Mouse (Mus musculus) liver, embryonic 16.5 days (tissue): ENCODE data around the gene Scn3b. TPM values are rescaled to one million over a fixed set of nuclear protein-coding genes. Genes with fewer than 3 reads are reported as not detected.

Experiments used
- ATAC-seq: fragments of 200-750 bp; cut with Nextera tagmentation; 2 replicates; pipeline ENCODE4 v1.8.0; 2017; ENCODE audit warnings: low read depth, mild to moderate bottlenecking, moderate number of reproducible peaks, moderate library complexity
- H3K27ac ChIP-seq: fragments of 300-500 bp; sonication (generic); 2 replicates; pipeline ENCODE4 v1.5.1; 2014; ENCODE audit warnings: mild to moderate bottlenecking, low read length
- H3K27me3 ChIP-seq: fragments of 300-500 bp; sonication (generic); 2 replicates; pipeline ENCODE4 v1.6.1; 2014; ENCODE audit warnings: low read depth, low read length, mixed read lengths; ENCODE audit not compliant: control insufficient read depth, insufficient read depth
- H3K36me3 ChIP-seq: fragments of 300-500 bp; sonication (generic); 2 replicates; pipeline ENCODE4 v1.6.1; 2014; ENCODE audit warnings: mild to moderate bottlenecking; ENCODE audit not compliant: control insufficient read depth, insufficient read depth
- H3K4me1 ChIP-seq: fragments of 300-500 bp; sonication (generic); 2 replicates; pipeline ENCODE4 v1.6.1; 2014; ENCODE audit warnings: low read depth, low read length, mixed read lengths; ENCODE audit not compliant: control insufficient read depth
- H3K4me2 ChIP-seq: fragments of 300-500 bp; sonication (generic); 2 replicates; pipeline ENCODE4 v1.6.1; 2014; ENCODE audit warnings: low read depth, low read length, mixed read lengths
- H3K4me3 ChIP-seq: fragments of 300-500 bp; sonication (generic); 2 replicates; pipeline ENCODE4 v1.5.1; 2014; ENCODE audit warnings: low read depth, mild to moderate bottlenecking, low read length
- H3K9ac ChIP-seq: fragments of 300-500 bp; sonication (generic); 2 replicates; pipeline ENCODE4 v1.6.1; 2014; ENCODE audit warnings: low read depth, low read length
- H3K9me3 ChIP-seq: fragments of 300-500 bp; sonication (generic); replicated peaks from 2 replicates; pipeline ENCODE4 v1.6.1; 2016; ENCODE audit warnings: low read length; ENCODE audit not compliant: control insufficient read depth
- WGBS: fragments of 180-500 bp; shearing (Covaris S2); extraction: QIAGEN DNeasy Blood & Tissue Kit; methylation state at CpG from one replicate; pipeline ENCODE4 v1.1.7; 2014; ENCODE audit not compliant: insufficient replicate concordance; 5-methylcytosine and 5-hydroxymethylcytosine counted together
- polyA plus RNA-seq: library from polyadenylated mRNA; unstranded; fragments of >200 nt; fragmentation: Nextera tagmentation; extraction: Ambion mirVana; gene quantifications from 2 replicates; pipeline ENCODE4 v1.2.1, GENCODE M21; 2015

Gene Scn3b
- polyA plus RNA-seq, 1 experiment from 2014 or later, result 0.30 TPM

DNA sequence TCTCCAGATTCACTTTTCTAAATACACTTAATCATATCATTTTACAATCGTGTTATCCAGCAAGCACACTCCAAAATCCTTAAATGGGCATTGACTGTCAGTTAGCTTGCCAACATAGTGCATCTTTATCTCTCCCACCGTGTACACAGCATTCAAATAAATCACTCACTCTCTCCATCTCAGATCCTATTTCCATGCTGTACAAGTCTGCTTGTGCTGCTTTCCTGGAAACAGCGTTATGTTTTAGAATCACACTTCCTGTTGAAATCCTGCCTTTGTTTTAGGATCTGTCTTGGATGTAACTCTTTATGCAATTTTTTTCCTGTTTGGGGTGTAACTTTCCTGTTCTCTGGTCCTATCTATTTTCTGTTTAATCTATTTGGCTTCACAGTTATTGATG is 16.6 kb upstream of the Scn3b start:
- no peak overlapping the region for H3K9ac ChIP-seq
- no peaks in the 10 kb centered on the region for H3K36me3 ChIP-seq
- WGBS, result 28% methylated on average over 3 of the region's 3 CpGs
- ATAC-seq, result no peak
- no peak overlapping the region for H3K27ac ChIP-seq
- H3K27me3 ChIP-seq, result no peaks in the 10 kb centered on the region
- H3K9me3 ChIP-seq, result no peaks in the 10 kb centered on the region
- no peak overlapping the region for H3K4me2 ChIP-seq
- H3K4me3 ChIP-seq, result no peak overlapping the region
- no peaks in the 10 kb centered on the region for H3K4me1 ChIP-seq

DNA sequence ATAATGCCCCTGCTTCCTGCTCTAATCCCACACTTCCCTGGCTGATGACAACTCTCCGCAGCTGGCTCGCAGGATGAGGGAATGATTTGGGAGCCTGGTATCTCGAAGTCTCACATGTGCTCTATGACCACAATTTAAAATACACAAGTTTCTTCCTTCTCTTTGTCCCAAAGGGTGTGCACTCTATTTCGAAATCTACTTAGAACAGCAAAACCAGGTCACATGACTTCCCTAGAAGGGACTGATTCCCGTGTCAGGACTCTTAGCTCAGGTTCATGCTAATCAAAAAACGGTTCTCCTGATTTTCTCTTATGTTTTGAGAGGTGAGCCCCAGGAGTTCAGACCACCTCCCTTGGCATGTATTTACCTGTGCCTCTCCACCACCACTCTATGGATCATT is 5.1 kb upstream of the Scn3b start:
- Histone ChIP-seq H3K9me3 (no peaks in the 10 kb centered on the region), H3K4me2 (no peak overlapping the region), H3K4me3 (no peak overlapping the region), H3K9ac (no peak overlapping the region), H3K27ac (no peak overlapping the region), H3K27me3 (peaks cover 3% of the 10 kb centered on the region), H3K4me1 (no peaks in the 10 kb centered on the region), H3K36me3 (no peaks in the 10 kb centered on the region)
- no peak for ATAC-seq
- WGBS, result 20% methylated on average over 6 of the region's 6 CpGs

DNA sequence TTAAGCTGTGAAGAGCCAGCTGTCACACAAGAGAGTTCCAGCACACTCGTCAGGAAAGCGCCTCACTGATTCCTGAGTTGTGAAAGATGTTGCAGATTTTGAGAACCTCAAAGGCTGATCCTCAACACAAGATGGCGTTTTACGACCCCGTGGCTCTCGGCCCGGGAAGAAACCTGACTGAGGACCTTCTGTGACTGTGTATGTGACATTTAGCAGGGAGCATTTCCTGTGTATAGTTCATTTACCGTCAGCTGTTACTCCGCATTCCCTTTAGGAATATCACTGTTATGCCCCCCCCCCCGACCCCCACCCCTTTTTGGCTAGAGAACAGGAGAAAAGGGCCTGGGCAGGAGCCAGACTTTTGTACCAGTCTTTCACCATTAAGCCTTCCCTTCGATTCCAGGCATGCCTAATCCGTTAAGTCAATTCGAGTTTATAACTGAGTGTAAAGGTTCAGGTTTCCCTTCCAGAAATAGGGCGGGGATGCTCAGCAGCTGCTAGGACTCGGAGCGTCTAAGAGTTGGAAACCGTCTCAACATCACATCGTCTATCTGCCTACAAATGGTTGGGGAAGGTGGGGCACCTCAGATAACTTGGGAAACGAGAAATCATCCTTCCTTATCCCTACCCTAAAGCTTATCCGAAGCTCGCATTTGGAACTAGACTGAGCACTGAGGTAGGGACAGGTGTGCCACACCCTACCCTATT is 823 bp upstream of the Scn3b start:
- H3K4me2 ChIP-seq, result no peak overlapping the region
- 16% methylated on average over 21 of the region's 21 CpGs for WGBS
- no peak overlapping the region for H3K27ac ChIP-seq

DNA sequence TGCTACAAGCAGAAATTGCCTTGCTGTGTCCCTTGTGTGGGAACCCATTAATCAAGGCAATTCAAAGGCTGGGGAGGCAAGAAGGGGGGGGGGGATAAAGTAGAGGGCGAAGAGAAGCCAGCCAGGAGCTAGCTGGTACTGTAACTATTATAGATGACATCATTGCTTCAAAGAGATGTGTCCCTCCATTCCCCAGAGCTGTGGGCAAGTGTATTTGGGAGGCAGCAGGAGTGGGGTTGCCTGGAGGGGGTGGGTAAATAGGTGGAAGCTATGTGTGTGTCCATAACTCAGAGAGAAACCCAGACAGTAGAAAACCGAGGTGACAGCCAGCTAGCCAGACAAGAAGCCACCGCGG is 292 bp upstream of the Scn3b start:
- Histone ChIP-seq H3K27ac (no peak overlapping the region), H3K9ac (no peak overlapping the region), H3K4me3 (no peak overlapping the region; the same call in 1 of the 2 replicates), H3K36me3 (no peaks in the 10 kb centered on the region), H3K27me3 (peaks cover 14% of the 10 kb centered on the region), H3K9me3 (no peaks in the 10 kb centered on the region), H3K4me1 (no peaks in the 10 kb centered on the region; the same call in 1 of the 2 replicates), H3K4me2 (peak overlapping the region; percentile 43)
- WGBS, result 0% methylated on average over 4 of the region's 4 CpGs
- ATAC-seq, result no peak

More for the DNA sequence above, 823 bp upstream of the Scn3b start:
- Histone ChIP-seq H3K9ac (no peak overlapping the region), H3K36me3 (no peaks in the 10 kb centered on the region), H3K4me1 (no peaks in the 10 kb centered on the region; the same call in 1 of the 2 replicates), H3K27me3 (peaks cover 14% of the 10 kb centered on the region), H3K9me3 (no peaks in the 10 kb centered on the region), H3K4me3 (no peak overlapping the region)
- ATAC-seq, result no peak

DNA sequence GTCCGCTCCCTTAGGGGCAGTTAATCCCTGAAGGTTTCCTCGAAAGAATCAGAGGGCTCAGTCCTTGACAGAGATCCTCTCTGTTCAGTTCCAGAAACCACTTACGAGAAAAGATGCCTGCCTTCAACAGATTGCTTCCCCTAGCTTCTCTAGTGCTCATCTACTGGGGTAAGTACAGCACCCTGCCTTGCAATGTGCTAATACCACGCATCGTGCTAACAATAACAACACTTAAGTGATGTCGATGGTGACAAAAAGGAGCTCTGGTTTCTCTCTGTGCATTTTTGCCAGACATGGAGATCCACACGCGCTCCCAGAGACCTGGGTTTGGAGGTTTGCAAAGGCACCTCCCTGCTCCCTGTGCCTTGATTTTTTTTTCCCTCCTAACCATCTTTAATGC is 863 bp downstream of the Scn3b start:
- no peak for ATAC-seq
- Histone ChIP-seq H3K4me3 (no peak overlapping the region), H3K9me3 (no peaks in the 10 kb centered on the region), H3K27ac (no peak overlapping the region), H3K27me3 (peaks cover 14% of the 10 kb centered on the region), H3K4me2 (0 out of 2 replicates have a peak overlapping the region, but pooled peaks have one; percentile 43), H3K4me1 (no peaks in the 10 kb centered on the region; the same call in 1 of the 2 replicates), H3K36me3 (no peaks in the 10 kb centered on the region), H3K9ac (no peak overlapping the region)
- WGBS, result 23% methylated on average over 8 of the region's 8 CpGs

DNA sequence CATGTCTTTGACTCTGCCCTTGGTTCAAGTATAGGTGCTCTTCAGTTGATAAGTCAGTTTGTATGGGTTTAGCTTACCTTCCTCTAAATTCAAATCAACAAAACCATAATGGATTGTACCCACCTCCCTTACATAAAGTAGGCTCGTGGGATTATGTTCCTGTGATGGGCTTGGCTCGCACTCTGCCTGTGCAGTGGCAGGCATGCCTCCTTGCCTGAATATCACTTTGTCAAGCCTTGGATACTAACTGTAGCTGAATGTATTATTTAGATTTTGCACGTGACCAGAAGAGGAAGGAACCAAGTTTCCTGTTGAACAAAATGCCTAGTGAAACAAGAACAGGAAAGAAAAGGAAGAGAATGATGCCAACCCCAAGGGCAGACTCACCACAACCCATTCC is 2.1 kb downstream of the Scn3b start:
- WGBS, result 33% methylated on average over 3 of the region's 3 CpGs
- Histone ChIP-seq H3K9ac (no peak overlapping the region), H3K27ac (no peak overlapping the region), H3K4me3 (no peak overlapping the region), H3K9me3 (no peaks in the 10 kb centered on the region), H3K27me3 (peaks cover 14% of the 10 kb centered on the region), H3K36me3 (no peaks in the 10 kb centered on the region), H3K4me1 (no peaks in the 10 kb centered on the region; the same call in 1 of the 2 replicates), H3K4me2 (no peak overlapping the region)
- ATAC-seq, result no peak

DNA sequence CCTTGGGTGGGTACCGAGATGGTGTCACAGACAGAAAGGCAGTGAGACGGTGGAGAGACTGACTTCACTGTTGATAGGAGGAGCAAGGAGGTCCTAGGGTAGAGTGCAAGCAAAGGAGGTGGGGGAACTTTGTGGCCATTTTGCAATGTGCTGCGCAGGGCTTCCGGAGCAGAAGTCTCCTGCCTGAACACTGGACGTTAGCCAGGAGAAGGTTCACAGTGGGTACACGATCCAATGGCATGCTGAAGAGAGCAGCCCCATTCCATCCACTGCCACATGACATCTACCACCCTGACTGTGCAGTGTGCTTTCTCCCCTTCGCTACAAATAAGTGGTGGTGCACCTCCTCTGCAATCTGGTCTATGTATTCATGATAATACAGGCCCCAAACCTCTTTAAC is 3.8 kb downstream of the Scn3b start:
- Histone ChIP-seq H3K4me1 (no peaks in the 10 kb centered on the region; the same call in 1 of the 2 replicates), H3K36me3 (no peaks in the 10 kb centered on the region), H3K27ac (no peak overlapping the region), H3K27me3 (peaks cover 14% of the 10 kb centered on the region), H3K4me2 (no peak overlapping the region), H3K9me3 (no peaks in the 10 kb centered on the region), H3K4me3 (no peak overlapping the region), H3K9ac (no peak overlapping the region)
- ATAC-seq, result no peak
- WGBS, result 73% methylated on average over 7 of the region's 7 CpGs

DNA sequence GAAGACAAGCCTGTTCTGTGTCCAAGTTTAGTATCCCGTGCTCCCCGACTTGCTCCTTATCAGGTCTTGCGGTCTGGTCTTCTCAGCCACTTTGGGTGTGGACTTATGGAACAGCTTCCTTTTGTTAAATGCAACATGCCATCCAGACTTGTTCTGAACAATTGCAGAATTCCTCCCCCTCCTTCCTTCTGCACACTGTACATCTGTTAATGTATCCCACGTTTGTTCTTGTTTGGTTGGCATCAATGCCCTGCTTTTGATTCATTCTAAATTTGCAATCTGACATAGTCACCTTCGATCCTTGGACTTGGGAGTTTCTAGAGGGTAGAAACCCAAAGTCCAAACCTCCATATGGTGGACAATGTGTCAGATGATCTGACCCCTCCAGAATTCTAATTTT is 6.9 kb downstream of the Scn3b start:
- H3K36me3 ChIP-seq, result no peaks in the 10 kb centered on the region
- WGBS, result 54% methylated on average over 5 of the region's 5 CpGs
- no peaks in the 10 kb centered on the region for H3K9me3 ChIP-seq
- no peak overlapping the region for H3K27ac ChIP-seq
- no peaks in the 10 kb centered on the region for H3K27me3 ChIP-seq
- H3K4me2 ChIP-seq, result no peak overlapping the region
- no peak overlapping the region for H3K4me3 ChIP-seq
- no peak for ATAC-seq
- H3K9ac ChIP-seq, result no peak overlapping the region
- no peaks in the 10 kb centered on the region for H3K4me1 ChIP-seq

DNA sequence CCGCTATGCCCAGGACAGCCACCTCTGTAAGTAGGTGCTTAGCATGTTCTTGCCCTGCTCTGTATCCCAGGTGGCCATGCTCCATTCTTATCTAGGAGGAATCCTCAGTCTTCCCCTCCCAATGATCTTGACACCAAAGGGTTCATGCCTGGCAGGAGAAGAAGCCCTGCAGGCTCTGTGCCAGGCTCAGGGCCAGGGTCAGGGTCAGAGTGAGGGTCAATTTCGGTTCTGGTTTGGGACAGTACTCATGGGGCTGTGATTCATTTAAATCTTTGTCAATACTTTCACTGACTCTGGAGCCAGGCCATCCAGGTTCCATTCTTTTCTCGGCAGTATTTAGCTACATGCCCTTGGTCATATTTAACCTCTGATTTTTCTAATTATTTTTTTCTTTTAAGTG is 8.7 kb downstream of the Scn3b start:
- no peak overlapping the region for H3K27ac ChIP-seq
- H3K4me3 ChIP-seq, result no peak overlapping the region
- WGBS, result 50% methylated on average over 3 of the region's 3 CpGs
- H3K4me1 ChIP-seq, result no peaks in the 10 kb centered on the region
- H3K27me3 ChIP-seq, result no peaks in the 10 kb centered on the region
- H3K4me2 ChIP-seq, result no peak overlapping the region
- ATAC-seq, result no peak
- no peak overlapping the region for H3K9ac ChIP-seq
- no peaks in the 10 kb centered on the region for H3K9me3 ChIP-seq
- H3K36me3 ChIP-seq, result no peaks in the 10 kb centered on the region
